Mouse (Mus musculus) liver, embryonic 14.5 days (tissue): ENCODE measurements around the gene Bank1.

Experiments
- CTCF ChIP-seq: IDR thresholded peaks from 2 replicates; pipeline ENCODE4 v1.5.1; 2016; ENCODE audit warnings: antibody characterized with exemption, low read depth, control low read depth
- EP300 ChIP-seq: IDR thresholded peaks from 2 replicates; pipeline ENCODE4 v1.6.1; 2016; ENCODE audit warnings: antibody characterized with exemption, low read depth

DNA sequence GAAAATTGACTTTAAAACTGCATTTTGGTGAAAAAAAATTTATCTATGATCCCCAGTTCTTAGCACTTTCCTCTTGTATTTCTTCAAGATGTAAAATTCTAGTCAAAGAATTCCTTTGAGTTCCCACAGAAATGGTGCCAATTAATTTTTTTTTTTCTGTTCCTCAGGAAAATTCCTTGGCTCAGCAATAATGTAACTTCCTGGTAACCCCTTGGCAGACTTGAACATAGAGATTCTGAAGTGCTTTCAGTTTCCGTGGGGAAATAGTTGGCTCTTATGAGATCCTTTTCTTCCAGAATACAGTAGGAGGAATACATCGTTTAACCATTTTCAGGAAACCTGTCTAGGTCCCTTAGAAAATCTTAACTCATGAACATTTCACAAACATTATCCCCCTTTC lies 247.3 kb downstream of the Bank1 start:
- no peak for TF ChIP-seq CTCF
- TF ChIP-seq EP300 = no peak
